Mouse (Mus musculus) embryonic facial prominence, embryonic 12.5 days (tissue): ENCODE measurements around the gene Ubac2. TPM values are rescaled to one million over a fixed set of nuclear protein-coding genes. Genes with fewer than 3 reads are reported as not detected.
A peak's percentile ranks its signal among the peaks of the same experiment; 100 is the strongest.
"Not testable (repeated sequence)": the region's sequence is repeated elsewhere in the genome, so short reads cannot be mapped to it uniquely, and the experiment has no call there.

Experiments
- ATAC-seq: fragments of 200-750 bp; cut with Nextera tagmentation; 2 replicates; pipeline ENCODE4 v1.8.0; 2017; ENCODE audit not compliant: insufficient number of reproducible peaks, insufficient read depth, low FRiP score, low TSS enrichment
- H3K27ac ChIP-seq: fragments of 300-500 bp; sonication (generic); 2 replicates; pipeline ENCODE4 v1.5.1; 2016; ENCODE audit warnings: mild to moderate bottlenecking
- H3K27me3 ChIP-seq: fragments of 300-500 bp; sonication (generic); 2 replicates; pipeline ENCODE4 v1.6.1; 2016; ENCODE audit warnings: mild to moderate bottlenecking, moderate library complexity
- H3K36me3 ChIP-seq: fragments of 300-500 bp; sonication (generic); 2 replicates; pipeline ENCODE4 v1.6.1; 2016; ENCODE audit warnings: mild to moderate bottlenecking
- H3K4me1 ChIP-seq: fragments of 300-500 bp; sonication (generic); 2 replicates; pipeline ENCODE4 v1.6.1; 2016
- H3K4me2 ChIP-seq: fragments of 300-500 bp; sonication (generic); replicated peaks from 2 replicates; pipeline ENCODE4 v1.6.1; 2016; ENCODE audit warnings: mild to moderate bottlenecking, moderate library complexity
- H3K4me3 ChIP-seq: fragments of 300-500 bp; sonication (generic); 2 replicates; pipeline ENCODE4 v1.5.1; 2016; ENCODE audit warnings: mild to moderate bottlenecking
- H3K9ac ChIP-seq: fragments of 300-500 bp; sonication (generic); 2 replicates; pipeline ENCODE4 v1.6.1; 2016; ENCODE audit warnings: mild to moderate bottlenecking, moderate library complexity
- H3K9me3 ChIP-seq: fragments of 300-500 bp; sonication (generic); 2 replicates; pipeline ENCODE4 v1.6.1; 2016; ENCODE audit warnings: mild to moderate bottlenecking, moderate library complexity
- WGBS: fragments of 180-500 bp; shearing (Covaris S2); methylation state at CpG from one replicate; pipeline ENCODE4 v1.1.7; 2016; 5-methylcytosine and 5-hydroxymethylcytosine counted together
- polyA plus RNA-seq: library from polyadenylated mRNA; unstranded; fragments of >200 nt; fragmentation: Nextera tagmentation; extraction: Ambion mirVana; gene quantifications from 2 replicates; pipeline ENCODE4 v1.2.1, GENCODE M21; 2016

Ubac2 gene
- polyA plus RNA-seq, 1 experiment from 2014 or later = 64.0 TPM

DNA sequence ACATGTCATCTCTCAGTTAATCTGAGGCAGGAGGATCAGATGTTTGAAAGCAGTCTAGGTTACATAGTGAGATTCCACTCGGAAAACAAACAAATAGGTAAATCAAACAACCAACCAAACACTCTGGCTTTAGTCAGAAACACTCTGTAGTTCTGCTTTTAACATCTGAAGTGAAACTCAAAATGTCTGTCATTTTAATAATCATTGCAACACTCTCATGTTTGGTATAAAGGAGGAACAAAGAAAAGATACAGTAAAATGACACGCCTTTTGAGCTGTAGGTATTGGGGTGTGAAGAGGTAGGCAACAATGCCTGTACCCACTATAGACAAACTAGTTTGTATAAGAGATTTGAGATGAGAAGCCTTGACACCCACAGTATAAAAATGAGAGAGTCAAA lies 5.2 kb upstream of the Ubac2 start:
- ATAC-seq = no peak
- no peaks in the 10 kb centered on the region for H3K36me3 ChIP-seq
- H3K9ac ChIP-seq = no peak overlapping the region
- no peak overlapping the region for H3K4me2 ChIP-seq
- H3K27me3 ChIP-seq = no peaks in the 10 kb centered on the region
- H3K27ac ChIP-seq = no peak overlapping the region
- no peaks in the 10 kb centered on the region for H3K4me1 ChIP-seq
- 70% methylated on average over 2 of the region's 2 CpGs for WGBS
- H3K9me3 ChIP-seq = no peaks in the 10 kb centered on the region
- H3K4me3 ChIP-seq = no peak overlapping the region

DNA sequence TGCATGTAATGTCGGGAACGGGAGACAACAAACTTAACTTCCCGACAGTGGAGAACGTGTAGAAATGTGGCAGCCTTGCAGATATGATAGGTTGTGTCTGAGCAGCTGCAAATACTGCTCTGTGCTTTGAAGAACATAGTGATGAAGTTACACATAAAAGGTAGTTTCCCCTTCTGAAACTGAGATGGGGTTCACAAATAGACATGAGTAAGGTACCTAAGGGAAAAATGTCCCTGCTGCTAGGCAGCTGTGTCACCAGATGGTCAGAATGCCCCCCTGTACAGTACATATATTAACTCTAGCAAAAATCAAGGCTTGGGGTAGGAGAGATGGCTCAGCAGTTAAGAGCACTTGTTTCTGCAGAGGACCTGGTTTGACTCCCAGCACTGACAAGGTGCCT lies 4.8 kb upstream of the Ubac2 start:
- Histone ChIP-seq H3K9ac (no peak overlapping the region), H3K9me3 (no peaks in the 10 kb centered on the region), H3K4me1 (no peaks in the 10 kb centered on the region), H3K4me3 (no peak overlapping the region), H3K27ac (no peak overlapping the region), H3K4me2 (no peak overlapping the region), H3K27me3 (no peaks in the 10 kb centered on the region), H3K36me3 (no peaks in the 10 kb centered on the region)
- ATAC-seq = no peak
- 87% methylated on average over 4 of the region's 4 CpGs for WGBS

DNA sequence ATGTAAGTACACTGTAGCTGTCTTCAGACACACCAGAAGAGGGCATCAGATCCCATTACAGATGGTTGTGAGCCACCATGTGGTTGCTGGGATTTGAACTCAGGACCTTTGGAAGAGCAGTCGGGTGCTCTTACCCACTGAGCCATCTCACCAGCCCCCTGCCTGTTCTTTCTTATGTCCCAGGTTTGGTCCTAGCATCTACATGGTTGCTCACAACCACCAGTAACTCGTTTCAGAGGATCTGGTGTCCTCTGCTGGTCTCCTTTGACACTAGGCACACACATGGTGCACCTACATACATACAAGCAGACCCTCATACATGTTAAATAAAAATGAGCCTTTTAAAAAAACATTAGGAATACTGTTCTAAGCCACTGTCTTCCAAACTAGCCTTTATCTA lies 2.2 kb upstream of the Ubac2 start:
- ATAC-seq, H3K9ac ChIP-seq, H3K27ac ChIP-seq, H3K9me3 ChIP-seq, H3K4me1 ChIP-seq, H3K4me2 ChIP-seq, H3K36me3 ChIP-seq, H3K4me3 ChIP-seq, H3K27me3 ChIP-seq: not testable (repeated sequence)
- 69% methylated on average over 2 of the region's 2 CpGs for WGBS

DNA sequence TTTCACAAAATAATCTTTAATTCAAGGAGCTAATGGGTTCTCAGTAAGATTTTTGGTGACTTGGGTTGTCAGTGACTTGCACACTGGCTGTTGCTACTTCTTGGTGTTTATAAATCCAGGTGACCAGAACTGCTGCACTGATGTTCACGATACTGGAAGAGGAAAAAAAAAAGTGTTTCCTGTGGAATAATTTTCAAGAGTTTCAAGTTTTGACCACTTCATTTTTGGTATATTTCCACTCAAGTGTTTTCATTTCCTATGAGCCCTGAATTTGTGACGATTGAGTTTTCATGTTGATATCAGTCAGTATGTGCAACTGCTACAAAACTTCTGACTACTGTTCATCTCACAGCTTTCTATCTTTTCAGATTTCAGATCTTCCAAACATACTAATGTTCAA lies 1.6 kb upstream of the Ubac2 start:
- no peak overlapping the region for H3K27ac ChIP-seq
- no peak for ATAC-seq
- peaks cover 4% of the 10 kb centered on the region; the same call in 1 of the 2 replicates for H3K4me1 ChIP-seq
- H3K9ac ChIP-seq = no peak overlapping the region
- no peak overlapping the region for H3K4me3 ChIP-seq
- H3K9me3 ChIP-seq = no peaks in the 10 kb centered on the region
- no peak overlapping the region for H3K4me2 ChIP-seq
- H3K36me3 ChIP-seq = no peaks in the 10 kb centered on the region
- no peaks in the 10 kb centered on the region for H3K27me3 ChIP-seq
- WGBS = 76% methylated on average over 2 of the region's 2 CpGs

DNA sequence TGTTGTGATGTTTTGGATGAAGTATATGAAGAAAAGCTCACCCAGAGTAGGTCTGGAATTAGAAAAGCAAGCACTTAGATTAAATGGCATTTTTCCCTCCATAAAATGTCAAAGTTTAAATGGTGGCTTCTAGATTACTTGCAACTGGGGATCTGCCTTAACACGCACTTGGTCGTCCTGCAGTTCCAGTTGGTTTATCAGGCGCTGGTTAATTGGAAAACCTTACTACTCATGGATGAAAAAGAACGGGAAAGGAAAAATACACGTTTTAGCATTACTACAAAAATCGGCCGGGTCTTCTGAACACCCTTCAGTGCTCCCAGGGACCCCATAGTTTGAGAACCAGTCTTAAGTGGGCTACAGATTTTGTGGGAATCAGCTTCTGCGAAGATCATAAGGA lies 780 bp upstream of the Ubac2 start:
- Histone ChIP-seq H3K4me3 (peak overlapping the region; percentile 95), H3K36me3 (no peaks in the 10 kb centered on the region), H3K9ac (peak overlapping the region; percentile 96), H3K9me3 (no peaks in the 10 kb centered on the region), H3K27me3 (no peaks in the 10 kb centered on the region), H3K27ac (peak overlapping the region; percentile 90), H3K4me2 (peak overlapping the region; percentile 86), H3K4me1 (peaks cover 4% of the 10 kb centered on the region; the same call in 1 of the 2 replicates)
- 26% methylated on average over 8 of the region's 8 CpGs for WGBS
- ATAC-seq = no peak

DNA sequence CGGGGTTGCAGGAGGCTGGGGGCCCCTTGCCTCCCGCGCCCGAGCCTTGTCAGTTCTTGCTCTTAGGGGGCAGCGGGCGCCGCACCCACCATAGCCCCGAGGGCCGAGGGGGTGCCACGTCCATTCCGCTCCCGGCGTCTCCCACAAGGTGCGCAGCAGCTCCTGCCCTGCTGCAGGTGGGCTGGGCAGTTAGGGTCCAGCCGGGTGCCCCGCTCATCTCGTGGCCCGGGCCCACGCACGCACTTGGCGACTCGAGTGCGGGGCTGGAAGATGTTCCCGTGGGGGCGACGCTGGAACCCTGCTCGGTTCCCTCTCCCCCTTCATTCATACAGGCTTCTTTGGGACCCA lies 413 bp downstream of the Ubac2 start:
- WGBS = 0% methylated on average over 27 of the region's 27 CpGs

DNA sequence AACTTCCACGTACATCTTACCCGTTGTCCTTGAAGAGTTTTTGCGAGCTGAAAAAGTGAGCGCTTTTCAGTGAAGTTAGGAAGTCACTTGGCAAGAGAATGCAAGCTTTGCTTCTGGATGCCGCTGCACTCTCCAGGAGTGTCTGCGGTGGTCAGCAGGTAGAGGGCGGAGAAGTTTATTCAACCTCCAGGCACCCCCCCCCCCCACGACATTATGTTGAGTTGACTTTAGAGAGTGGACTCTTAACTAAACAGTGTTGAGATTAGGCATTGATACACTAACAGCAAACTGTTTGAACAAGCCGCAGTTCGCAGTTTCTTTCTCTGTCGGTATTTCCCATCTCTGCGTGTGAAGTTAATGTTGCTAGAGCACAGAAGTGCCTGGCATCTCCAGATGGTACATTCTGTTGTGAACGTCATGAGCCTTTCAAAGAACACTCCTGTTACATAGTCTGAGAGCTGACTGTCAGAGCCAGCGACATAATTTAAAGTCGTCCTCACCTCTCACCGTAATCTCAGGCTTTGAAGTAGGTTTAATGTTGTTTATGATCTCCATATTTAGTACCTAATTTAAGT lies 933 bp downstream of the Ubac2 start:
- Histone ChIP-seq H3K9me3 (no peaks in the 10 kb centered on the region), H3K9ac (peak overlapping the region; percentile 96), H3K4me1 (peaks cover 4% of the 10 kb centered on the region; the same call in 1 of the 2 replicates), H3K4me2 (peak overlapping the region; percentile 86), H3K36me3 (no peaks in the 10 kb centered on the region), H3K4me3 (peak overlapping the region; percentile 95), H3K27ac (no peak overlapping the region), H3K27me3 (no peaks in the 10 kb centered on the region)
- 24% methylated on average over 16 of the region's 16 CpGs for WGBS
- no peak for ATAC-seq

More for the DNA sequence above, 413 bp downstream of the Ubac2 start:
- Histone ChIP-seq H3K4me2 (peak overlapping the region; percentile 86), H3K4me1 (peaks cover 4% of the 10 kb centered on the region; the same call in 1 of the 2 replicates), H3K27ac (peak overlapping the region; percentile 90; the same call in 1 of the 2 replicates), H3K36me3 (no peaks in the 10 kb centered on the region), H3K9ac (peak overlapping the region; percentile 96), H3K9me3 (no peaks in the 10 kb centered on the region), H3K27me3 (no peaks in the 10 kb centered on the region), H3K4me3 (peak overlapping the region; percentile 95)
- no peak; the same call in 1 of the 2 replicates for ATAC-seq

DNA sequence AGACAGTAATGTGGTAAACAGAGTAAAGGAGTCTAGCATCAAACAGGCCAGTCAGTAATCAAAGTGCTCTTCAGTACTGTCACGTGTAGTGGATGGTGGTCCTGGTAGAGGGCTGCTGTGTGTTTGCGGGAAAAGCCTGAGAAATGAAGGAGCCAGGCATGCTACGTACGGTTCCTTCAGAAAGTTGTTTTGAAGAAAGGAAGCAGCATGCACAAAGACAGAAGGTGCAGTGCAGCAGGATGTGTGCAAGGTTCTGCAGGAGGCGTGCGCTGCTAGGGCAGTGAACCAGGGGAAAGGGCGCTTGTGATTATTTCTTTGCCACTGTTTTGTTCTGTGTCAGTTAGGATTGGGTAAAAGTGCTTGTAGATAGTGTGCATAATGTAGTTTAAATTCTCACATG lies 2.8 kb downstream of the Ubac2 start:
- Histone ChIP-seq H3K4me3 (no peak overlapping the region), H3K27ac (no peak overlapping the region), H3K9me3 (no peaks in the 10 kb centered on the region), H3K4me2 (no peak overlapping the region), H3K36me3 (0 out of 2 replicates have a peak, but pooled peaks cover 5% of the 10 kb centered on the region), H3K9ac (no peak overlapping the region), H3K27me3 (no peaks in the 10 kb centered on the region), H3K4me1 (peaks cover 4% of the 10 kb centered on the region; the same call in 1 of the 2 replicates)
- 92% methylated on average over 7 of the region's 7 CpGs for WGBS
- no peak for ATAC-seq

DNA sequence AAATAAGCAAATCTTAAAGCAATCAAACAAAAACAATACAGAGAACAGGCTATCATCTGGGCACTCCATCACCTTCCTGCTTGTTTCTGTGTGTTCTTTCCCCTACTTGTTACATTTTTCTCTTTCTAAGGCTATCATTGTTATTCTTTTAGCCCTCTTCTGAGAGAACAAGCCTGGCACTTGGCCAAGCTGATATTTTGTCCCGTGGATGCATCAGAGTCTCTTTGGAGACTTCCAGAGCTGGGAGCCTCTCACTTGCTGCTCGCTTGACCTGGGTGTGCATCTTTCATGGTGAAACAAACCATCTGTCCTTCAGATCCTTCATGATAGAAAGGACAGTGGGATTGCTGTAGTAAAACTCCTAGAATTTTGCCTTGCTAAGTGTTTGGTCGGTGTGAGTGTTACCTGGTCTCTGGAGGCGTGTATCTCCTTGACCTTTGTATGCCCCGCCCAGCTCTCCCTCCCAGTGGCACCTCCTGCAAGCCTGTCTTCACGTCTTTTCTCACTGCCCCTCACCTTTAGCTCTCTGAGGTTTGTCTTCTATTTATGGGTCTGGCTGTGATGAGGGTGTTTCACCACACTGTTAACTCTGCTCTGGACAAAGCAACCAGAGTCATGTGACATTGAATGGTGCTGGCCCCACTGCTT lies 5.9 kb downstream of the Ubac2 start:
- Histone ChIP-seq H3K36me3 (0 out of 2 replicates have a peak, but pooled peaks cover 5% of the 10 kb centered on the region), H3K9ac (no peak overlapping the region), H3K9me3 (no peaks in the 10 kb centered on the region), H3K27ac (no peak overlapping the region), H3K4me3 (no peak overlapping the region), H3K4me1 (peaks cover 6% of the 10 kb centered on the region; the same call in 1 of the 2 replicates), H3K27me3 (no peaks in the 10 kb centered on the region), H3K4me2 (no peak overlapping the region)
- ATAC-seq = no peak
- WGBS = 78% methylated on average over 6 of the region's 6 CpGs

DNA sequence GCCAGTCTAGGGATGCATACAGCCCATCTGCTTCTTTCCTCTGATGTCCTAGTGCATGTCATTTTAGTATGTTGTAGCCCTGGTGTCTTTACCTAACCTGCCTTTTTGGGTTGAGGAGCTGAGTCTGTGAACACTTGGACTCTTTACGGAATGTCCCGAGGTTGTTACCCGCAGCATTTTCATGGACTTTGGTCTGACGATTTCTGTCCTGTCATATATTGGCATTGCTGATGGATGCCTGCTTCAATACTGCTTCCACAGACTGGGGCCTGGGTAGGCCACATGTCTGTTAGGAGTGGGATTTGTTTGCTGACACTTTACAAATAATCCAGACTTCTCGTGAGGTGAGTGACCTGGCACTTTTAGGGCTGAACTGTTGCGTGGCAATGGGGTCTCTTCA lies 15.3 kb downstream of the Ubac2 start:
- H3K9ac ChIP-seq = no peak overlapping the region
- no peaks in the 10 kb centered on the region for H3K9me3 ChIP-seq
- peaks cover 8% of the 10 kb centered on the region; the same call in 1 of the 2 replicates for H3K36me3 ChIP-seq
- no peak overlapping the region for H3K4me3 ChIP-seq
- H3K27me3 ChIP-seq = no peaks in the 10 kb centered on the region
- ATAC-seq = no peak
- H3K27ac ChIP-seq = no peak overlapping the region
- no peak overlapping the region for H3K4me2 ChIP-seq
- WGBS = 85% methylated on average over 6 of the region's 6 CpGs
- H3K4me1 ChIP-seq = no peaks in the 10 kb centered on the region

DNA sequence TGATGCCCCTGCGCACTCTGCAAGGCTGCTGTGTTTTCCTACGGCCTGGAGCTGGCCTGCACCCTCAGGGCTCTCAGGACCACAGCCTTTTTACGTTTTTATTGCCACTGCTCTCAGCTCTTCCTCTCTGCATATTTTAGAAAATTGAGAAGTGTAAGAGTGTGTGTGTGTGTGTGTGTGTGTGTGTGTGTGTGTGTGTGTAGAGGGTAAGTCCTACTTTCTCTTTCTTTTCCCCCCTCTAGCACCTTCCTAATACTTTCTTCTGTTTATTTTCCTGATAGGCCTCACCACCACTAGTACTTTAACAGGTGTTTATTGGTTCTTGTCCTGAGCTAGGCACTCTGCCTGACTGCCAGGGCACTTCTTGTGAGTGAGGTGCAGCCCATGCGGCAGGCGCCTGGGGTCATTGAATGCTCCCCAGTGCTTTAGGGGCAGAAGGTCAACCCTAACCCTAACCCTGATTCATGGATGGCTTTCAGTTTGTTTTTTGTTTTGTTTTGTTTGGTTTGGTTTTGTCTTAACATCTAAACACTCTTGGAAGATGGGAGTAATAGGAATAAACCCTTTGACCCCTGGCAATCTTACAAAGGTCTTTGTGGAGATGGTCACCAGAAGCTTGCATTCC lies 16.2 kb downstream of the Ubac2 start:
- Histone ChIP-seq H3K4me2 (no peak overlapping the region), H3K4me3 (no peak overlapping the region), H3K9me3 (no peaks in the 10 kb centered on the region), H3K36me3 (peaks cover 8% of the 10 kb centered on the region; the same call in 1 of the 2 replicates), H3K9ac (no peak overlapping the region), H3K4me1 (no peaks in the 10 kb centered on the region), H3K27ac (no peak overlapping the region), H3K27me3 (no peaks in the 10 kb centered on the region)
- WGBS = 70% methylated on average over 5 of the region's 5 CpGs
- ATAC-seq = no peak

DNA sequence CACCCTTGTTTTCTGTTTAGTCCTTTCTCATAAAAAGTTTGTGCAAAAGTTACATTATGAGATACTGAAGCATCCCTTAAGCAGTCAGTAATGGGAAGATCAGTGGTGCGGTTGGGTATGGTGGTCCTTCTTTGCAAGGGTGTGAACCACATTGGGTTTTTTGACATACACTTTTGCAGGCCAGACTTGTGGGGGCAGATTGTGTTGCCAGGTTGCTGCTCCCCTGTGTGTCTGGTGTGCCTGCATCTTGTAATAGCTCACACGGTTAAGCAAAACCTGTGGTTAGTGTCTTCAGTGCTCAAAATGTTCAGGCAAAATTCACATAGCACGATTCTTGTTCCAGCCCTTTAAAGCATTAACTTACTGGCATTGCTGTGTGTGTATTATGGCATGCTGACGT lies 16.9 kb downstream of the Ubac2 start:
- no peaks in the 10 kb centered on the region for H3K27me3 ChIP-seq
- 92% methylated on average over 4 of the region's 4 CpGs for WGBS
- ATAC-seq = no peak
- no peak overlapping the region for H3K9ac ChIP-seq
- H3K4me2 ChIP-seq = no peak overlapping the region
- peaks cover 6% of the 10 kb centered on the region; the same call in 1 of the 2 replicates for H3K36me3 ChIP-seq
- H3K9me3 ChIP-seq = no peaks in the 10 kb centered on the region
- no peak overlapping the region for H3K4me3 ChIP-seq
- no peaks in the 10 kb centered on the region for H3K4me1 ChIP-seq
- no peak overlapping the region for H3K27ac ChIP-seq
